Mouse (Mus musculus): ENCODE measurements around the gene Sema3b. TPM values are rescaled to one million over a fixed set of nuclear protein-coding genes. Genes with fewer than 3 reads are reported as not detected.
A peak's percentile ranks its signal among the peaks of the same experiment; 100 is the strongest.

Sema3b gene
- polyA plus RNA-seq, 1 experiment from 2014 or later = 2.0 TPM

- Histone ChIP-seq H3K9me3 (no peaks in the 10 kb centered on the region), H3K27me3 (ENCODE audit: poor library complexity, severe bottlenecking) (no peaks in the 10 kb centered on the region), H3K36me3 (replicated peaks) (peaks cover 68% of the 10 kb centered on the region), H3K27ac (peak overlapping the region; percentile 97), H3K4me3 (peak overlapping the region; percentile 80), H3K4me1 (peaks cover 99% of the 10 kb centered on the region)
- peak; percentile 84 for DNase-seq (ENCODE audit: extremely low spot score, low spot score)
- 0% methylated on average over 4 of the region's 4 CpGs for WGBS
Measured at GRCm38 (mm10) chr9:107630576-107630975, 21.5 kb upstream of the Sema3b start.

- Histone ChIP-seq H3K9me3 (no peaks in the 10 kb centered on the region), H3K27me3 (ENCODE audit: poor library complexity, severe bottlenecking) (no peaks in the 10 kb centered on the region), H3K36me3 (replicated peaks) (peaks cover 74% of the 10 kb centered on the region), H3K4me1 (peaks cover 99% of the 10 kb centered on the region), H3K27ac (peak overlapping the region; percentile 97), H3K4me3 (peak overlapping the region; percentile 80)
- WGBS = 7% methylated on average over 14 of the region's 14 CpGs
- no peak for DNase-seq (ENCODE audit: extremely low spot score, low spot score)
Measured at GRCm38 (mm10) chr9:107629901-107630425, 20.9 kb upstream of the Sema3b start.

- H3K4me3 ChIP-seq = peak overlapping the region; percentile 80
- no peak for DNase-seq (ENCODE audit: extremely low spot score, low spot score)
- H3K9me3 ChIP-seq = no peaks in the 10 kb centered on the region
- H3K4me1 ChIP-seq = peaks cover 100% of the 10 kb centered on the region
- WGBS = 28% methylated on average over 4 of the region's 4 CpGs
- H3K27ac ChIP-seq = peak overlapping the region; percentile 97
- H3K27me3 ChIP-seq (ENCODE audit: poor library complexity, severe bottlenecking) = no peaks in the 10 kb centered on the region
- H3K36me3 ChIP-seq (replicated peaks) = peaks cover 80% of the 10 kb centered on the region
Measured at GRCm38 (mm10) chr9:107629411-107629730, 20.3 kb upstream of the Sema3b start.

GRCm38 (mm10) chr9:107628721-107629410 lies 19.8 kb upstream of the Sema3b start:
- H3K4me3 ChIP-seq = peak overlapping the region; percentile 80
- WGBS = 33% methylated on average over 15 of the region's 15 CpGs
- H3K9me3 ChIP-seq = no peaks in the 10 kb centered on the region
- H3K27ac ChIP-seq = peak overlapping the region; percentile 97
- peaks cover 100% of the 10 kb centered on the region for H3K4me1 ChIP-seq
- H3K36me3 ChIP-seq (replicated peaks) = peaks cover 85% of the 10 kb centered on the region
- H3K27me3 ChIP-seq (ENCODE audit: poor library complexity, severe bottlenecking) = no peaks in the 10 kb centered on the region
- no peak for DNase-seq (ENCODE audit: extremely low spot score, low spot score)

- Histone ChIP-seq H3K4me1 (peaks cover 89% of the 10 kb centered on the region), H3K4me3 (peak overlapping the region; percentile 80), H3K27me3 (ENCODE audit: poor library complexity, severe bottlenecking) (no peaks in the 10 kb centered on the region), H3K27ac (peak overlapping the region; percentile 97), H3K9me3 (no peaks in the 10 kb centered on the region), H3K36me3 (replicated peaks) (peaks cover 85% of the 10 kb centered on the region)
- 22% methylated on average over 20 of the region's 20 CpGs for WGBS
- no peak for DNase-seq (ENCODE audit: extremely low spot score, low spot score)
Measured at GRCm38 (mm10) chr9:107627387-107628255, 18.6 kb upstream of the Sema3b start.

GRCm38 (mm10) chr9:107626844-107627277 lies 17.8 kb upstream of the Sema3b start:
- Histone ChIP-seq H3K27me3 (ENCODE audit: poor library complexity, severe bottlenecking) (no peaks in the 10 kb centered on the region), H3K27ac (peak overlapping the region; percentile 97), H3K36me3 (replicated peaks) (peaks cover 86% of the 10 kb centered on the region), H3K4me1 (peaks cover 81% of the 10 kb centered on the region), H3K4me3 (peak overlapping the region; percentile 80), H3K9me3 (no peaks in the 10 kb centered on the region)
- 0% methylated on average over 2 of the region's 2 CpGs for WGBS
- DNase-seq (ENCODE audit: extremely low spot score, low spot score) = peak; percentile 95

GRCm38 (mm10) chr9:107626158-107626843 lies 17.3 kb upstream of the Sema3b start:
- Histone ChIP-seq H3K4me3 (peak overlapping the region; percentile 80), H3K4me1 (peaks cover 75% of the 10 kb centered on the region), H3K36me3 (replicated peaks) (peaks cover 85% of the 10 kb centered on the region), H3K27ac (peak overlapping the region; percentile 97), H3K27me3 (ENCODE audit: poor library complexity, severe bottlenecking) (no peaks in the 10 kb centered on the region), H3K9me3 (no peaks in the 10 kb centered on the region)
- peak; percentile 64 for DNase-seq (ENCODE audit: extremely low spot score, low spot score)
- WGBS = 26% methylated on average over 15 of the region's 15 CpGs

GRCm38 (mm10) chr9:107625351-107626128 lies 16.5 kb upstream of the Sema3b start:
- Histone ChIP-seq H3K4me1 (peaks cover 68% of the 10 kb centered on the region), H3K4me3 (peak overlapping the region; percentile 80; the same call in 1 of the 2 replicates), H3K27me3 (ENCODE audit: poor library complexity, severe bottlenecking) (no peaks in the 10 kb centered on the region), H3K27ac (peak overlapping the region; percentile 97), H3K9me3 (no peaks in the 10 kb centered on the region), H3K36me3 (replicated peaks) (peaks cover 88% of the 10 kb centered on the region)
- 88% methylated on average over 12 of the region's 12 CpGs for WGBS
- DNase-seq (ENCODE audit: extremely low spot score, low spot score) = no peak

- 83% methylated on average over 3 of the region's 3 CpGs for WGBS
- Histone ChIP-seq H3K9me3 (no peaks in the 10 kb centered on the region), H3K4me3 (no peak overlapping the region), H3K4me1 (peaks cover 62% of the 10 kb centered on the region), H3K27ac (peak overlapping the region; percentile 97), H3K36me3 (replicated peaks) (peaks cover 93% of the 10 kb centered on the region), H3K27me3 (ENCODE audit: poor library complexity, severe bottlenecking) (no peaks in the 10 kb centered on the region)
- no peak for DNase-seq (ENCODE audit: extremely low spot score, low spot score)
Measured at GRCm38 (mm10) chr9:107624951-107625350, 15.9 kb upstream of the Sema3b start.

GRCm38 (mm10) chr9:107624539-107624938 lies 15.5 kb upstream of the Sema3b start:
- peaks cover 60% of the 10 kb centered on the region for H3K4me1 ChIP-seq
- no peak for DNase-seq (ENCODE audit: extremely low spot score, low spot score)
- no peaks in the 10 kb centered on the region for H3K9me3 ChIP-seq
- WGBS = 71% methylated on average over 5 of the region's 5 CpGs
- H3K36me3 ChIP-seq (replicated peaks) = peaks cover 93% of the 10 kb centered on the region
- H3K27me3 ChIP-seq (ENCODE audit: poor library complexity, severe bottlenecking) = no peaks in the 10 kb centered on the region
- no peak overlapping the region for H3K4me3 ChIP-seq
- peak overlapping the region; percentile 97 for H3K27ac ChIP-seq

- Histone ChIP-seq H3K27ac (no peak overlapping the region), H3K9me3 (no peaks in the 10 kb centered on the region), H3K36me3 (replicated peaks) (peaks cover 99% of the 10 kb centered on the region), H3K27me3 (ENCODE audit: poor library complexity, severe bottlenecking) (no peaks in the 10 kb centered on the region), H3K4me1 (peaks cover 36% of the 10 kb centered on the region), H3K4me3 (no peak overlapping the region)
- no peak for DNase-seq (ENCODE audit: extremely low spot score, low spot score)
Measured at GRCm38 (mm10) chr9:107620954-107621353, 11.9 kb upstream of the Sema3b start.

- 90% methylated on average over 13 of the region's 13 CpGs for WGBS
- no peaks in the 10 kb centered on the region for H3K9me3 ChIP-seq
- no peaks in the 10 kb centered on the region for H3K27me3 ChIP-seq (ENCODE audit: poor library complexity, severe bottlenecking)
- no peak overlapping the region for H3K27ac ChIP-seq
- no peak overlapping the region for H3K4me3 ChIP-seq
- H3K4me1 ChIP-seq = peaks cover 36% of the 10 kb centered on the region
- peaks cover 99% of the 10 kb centered on the region for H3K36me3 ChIP-seq (replicated peaks)
- DNase-seq (ENCODE audit: extremely low spot score, low spot score) = no peak
Measured at GRCm38 (mm10) chr9:107619546-107619879, 10.5 kb upstream of the Sema3b start.

Data from forebrain, embryonic 10.5 days (tissue).